In the genomic region with DNA sequence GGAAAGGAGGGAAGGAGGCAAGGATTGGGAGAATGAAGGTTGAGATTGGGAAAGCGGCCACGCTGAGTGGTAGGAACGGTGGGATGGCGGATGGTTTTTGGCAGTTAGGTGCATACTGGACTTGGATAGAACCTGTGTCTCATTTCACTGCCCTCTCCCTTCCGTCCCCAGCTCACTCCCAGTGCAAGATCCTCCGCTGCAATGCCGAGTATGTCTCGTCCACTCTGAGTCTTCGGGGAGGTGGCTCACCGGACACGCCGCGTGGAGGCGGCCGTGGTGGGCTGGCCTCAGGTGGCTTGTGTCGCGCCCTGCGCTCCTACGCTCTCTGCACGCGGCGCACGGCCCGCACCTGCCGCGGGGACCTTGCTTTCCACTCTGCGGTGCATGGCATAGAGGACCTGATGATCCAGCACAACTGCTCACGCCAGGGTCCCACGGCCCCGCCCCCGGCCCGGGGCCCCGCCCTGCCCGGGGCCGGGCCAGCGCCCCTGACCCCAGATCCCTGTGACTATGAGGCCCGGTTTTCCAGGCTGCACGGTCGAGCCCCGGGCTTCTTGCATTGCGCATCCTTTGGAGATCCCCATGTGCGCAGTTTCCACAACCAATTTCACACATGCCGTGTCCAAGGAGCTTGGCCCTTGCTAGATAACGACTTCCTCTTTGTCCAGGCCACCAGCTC, we compare ENCODE assay signal across 10 mouse cellular contexts. TPM values are rescaled to one million over a fixed set of nuclear protein-coding genes. Genes with fewer than 3 reads are reported as not detected.
DNase-seq lines count a peak whose midpoint lies in the region; ATAC-seq and TF ChIP-seq lines count a peak whose summit lies in the region.
"Had no signal": no experiment of that assay in that cellular context is flagged by ENCODE, and none has a peak within 500 bp of the region (broad histone marks: within the 10 kb centered on the region; RNA-seq: fewer than 3 reads in every experiment).

No protein-coding gene starts in this region.

- peak overlapping the region; percentile 49 for H3K9ac ChIP-seq in heart, embryonic 15.5 days
- H3K9ac ChIP-seq in intestine, embryonic 14.5 days (ENCODE audit: low read length), result peak overlapping the region; percentile 17; the same call in 1 of the 2 replicates

- no peaks in the 10 kb centered on the region for H3K79me2 ChIP-seq in myocyte (ENCODE audit: control insufficient read depth, insufficient read depth)

- peaks cover 28% of the 10 kb centered on the region for H3K4me1 ChIP-seq in heart, embryonic 15.5 days (replicated peaks)
- H3K4me1 ChIP-seq in intestine, embryonic 14.5 days (replicated peaks; ENCODE audit: control insufficient read depth, insufficient read depth, low read length), result no peaks in the 10 kb centered on the region; the same call in 1 of the 2 replicates

- no peak for DNase-seq in heart, postnatal 4 days
- DNase-seq in embryo, embryonic 11 days, result peak; percentile 68
- DNase-seq in intestine, embryonic 14.5 days (ENCODE audit: low spot score), result peak; percentile 57
- DNase-seq in frontal cortex, postnatal 36 days (ENCODE audit: low spot score in 2 of 2), result no peak
- no peak for DNase-seq in layer of hippocampus, postnatal 14 days (ENCODE audit: low spot score in 2 of 2)
- no peak for DNase-seq in thymus, postnatal 0 days (ENCODE audit: low spot score)

- 7% methylated on average over 44 of the region's 44 CpGs for WGBS in heart, embryonic 15.5 days
- 4% methylated on average over 43 of the region's 44 CpGs for WGBS in intestine, embryonic 14.5 days

- ATAC-seq in heart, embryonic 15.5 days (replicated peaks; ENCODE audit: insufficient number of reproducible peaks, insufficient read depth, low FRiP score, low read depth), result 0 out of 2 replicates have a peak, but pooled peaks have one; percentile 14
- ATAC-seq in intestine, embryonic 14.5 days (replicated peaks; ENCODE audit: low FRiP score, low TSS enrichment, low read depth), result 0 out of 2 replicates have a peak, but pooled peaks have one; percentile 23

- no peak overlapping the region for H3ac ChIP-seq in myocyte (ENCODE audit: control insufficient read depth, insufficient read length)

- H3K36me3 ChIP-seq in heart, embryonic 15.5 days, result no peaks in the 10 kb centered on the region
- H3K36me3 ChIP-seq in intestine, embryonic 14.5 days (ENCODE audit: control insufficient read depth, insufficient read depth, low read length), result no peaks in the 10 kb centered on the region
- H3K36me3 ChIP-seq in myocyte (ENCODE audit: control insufficient read depth, insufficient read depth), result no peaks in the 10 kb centered on the region
- H3K36me3 ChIP-seq: G1E had no signal

- peaks cover 26% of the 10 kb centered on the region for H3K27me3 ChIP-seq in heart, embryonic 15.5 days
- peaks cover 40% of the 10 kb centered on the region for H3K27me3 ChIP-seq in intestine, embryonic 14.5 days (replicated peaks; ENCODE audit: control insufficient read depth, insufficient read depth, low read length)
- H3K27me3 ChIP-seq in myocyte (ENCODE audit: control insufficient read depth, insufficient read depth, insufficient read length), result no peaks in the 10 kb centered on the region

- TF ChIP-seq POLR2A in myocyte (IDR thresholded peaks at IDR 0.05; ENCODE audit: insufficient read length, low read depth), result peak; percentile 33

- H3K9me3 ChIP-seq in heart, embryonic 15.5 days (replicated peaks), result no peaks in the 10 kb centered on the region
- H3K9me3 ChIP-seq in intestine, embryonic 14.5 days (ENCODE audit: control insufficient read depth, low read length), result no peaks in the 10 kb centered on the region
- H3K9me3 ChIP-seq: G1E had no signal

- peak overlapping the region; percentile 89 for H3K4me2 ChIP-seq in heart, embryonic 15.5 days
- H3K4me2 ChIP-seq in intestine, embryonic 14.5 days (ENCODE audit: low read length), result peak overlapping the region; percentile 67
- H3K4me2 ChIP-seq in myocyte (ENCODE audit: low read depth), result peak overlapping the region; percentile 79

- H3K4me3 ChIP-seq in heart, embryonic 15.5 days, result peak overlapping the region; percentile 51
- peak overlapping the region; percentile 28 for H3K4me3 ChIP-seq in intestine, embryonic 14.5 days (ENCODE audit: low read depth, low read length)
- H3K4me3 ChIP-seq in myocyte, result peak overlapping the region; percentile 35

- no peak overlapping the region for H3K27ac ChIP-seq in heart, embryonic 15.5 days
- H3K27ac ChIP-seq in intestine, embryonic 14.5 days (ENCODE audit: low read depth), result no peak overlapping the region

TF ChIP-seq in myocyte, 11 proteins besides CTCF, POLR2A, EP300 and RAD21:
- TF ChIP-seq E2F4 (IDR thresholded peaks at IDR 0.05; ENCODE audit: insufficient read depth), result no peak
- TF ChIP-seq CEBPB (IDR thresholded peaks at IDR 0.05; ENCODE audit: insufficient read depth, poor library complexity, severe bottlenecking), result no peak
- peak; percentile 26 for TF ChIP-seq POLR2AphosphoS2 (IDR thresholded peaks at IDR 0.05; ENCODE audit: insufficient read length, low read depth)
- peak in 1 of 3 experiments; percentile 52 for TF ChIP-seq MYOD1 (IDR thresholded peaks at IDR 0.05; ENCODE audit: control insufficient read depth in 1 of 3, insufficient read length in 2 of 3, low read depth in 2 of 3)
- no peak for TF ChIP-seq REST (IDR thresholded peaks at IDR 0.05; ENCODE audit: insufficient read depth, insufficient read length)
- TF ChIP-seq MAX (IDR thresholded peaks at IDR 0.05; ENCODE audit: low read depth), result no peak
- TF ChIP-seq SRF (IDR thresholded peaks at IDR 0.05; ENCODE audit: control insufficient read depth, insufficient read length, low read depth), result no peak
- TF ChIP-seq MYOG (IDR thresholded peaks at IDR 0.05; ENCODE audit: control insufficient read depth in 1 of 3, insufficient read depth in 1 of 3, insufficient read length in 2 of 3, low read depth in 2 of 3), result peak in 1 of 3 experiments; percentile 38
- TF ChIP-seq TCF3 (IDR thresholded peaks at IDR 0.05; ENCODE audit: insufficient read length, low read depth), result no peak
- TF ChIP-seq USF1 (IDR thresholded peaks at IDR 0.05; ENCODE audit: low read depth), result no peak

RNA-seq across cellular contexts. Expression of gene Hfe2, which starts 2.0 kb away (rescaled TPM):
- polyA plus RNA-seq in heart, embryonic 15.5 days (2015; fragmentation: Nextera tagmentation; extraction: Ambion mirVana), result 7.9 and 8.0 TPM in 2 replicates
- 10 to 100 TPM; 95.6 to 97.0 TPM for total RNA-seq in heart, postnatal 4 days (2021)
- polyA plus RNA-seq in intestine, embryonic 14.5 days (2014; fragmentation: Nextera tagmentation; extraction: Ambion mirVana), result 0.11 and 0.28 TPM in 2 replicates
- polyA plus RNA-seq in myocyte (2012; fragmentation: generic; extraction: Trizol), result 116 TPM
- under 1 TPM in 1 of 2 experiments, not detected in 1; 0.16 TPM for total RNA-seq in layer of hippocampus, postnatal 14 days (2021)
- polyA plus RNA-seq in thymus, postnatal 0 days (2015; fragmentation: Nextera tagmentation; extraction: Ambion mirVana), result 0.13 and 0.18 TPM in 2 replicates
- total RNA-seq: G1E; hematopoietic stem cell, adult 5-6 weeks had no signal
- polyA plus RNA-seq: G1E had no signal

RNA-seq across cellular contexts. Expression of gene Txnip, which starts 30.8 kb away (rescaled TPM):
- 206 and 208 TPM in 2 replicates for polyA plus RNA-seq in heart, embryonic 15.5 days (2015; fragmentation: Nextera tagmentation; extraction: Ambion mirVana)
- 100 to 1,000 TPM; 286 to 331 TPM for total RNA-seq in heart, postnatal 4 days (2021)
- 149 and 154 TPM in 2 replicates for polyA plus RNA-seq in intestine, embryonic 14.5 days (2014; fragmentation: Nextera tagmentation; extraction: Ambion mirVana)
- polyA plus RNA-seq in myocyte (2012; fragmentation: generic; extraction: Trizol), result 42.6 TPM
- total RNA-seq in layer of hippocampus, postnatal 14 days (2021), result 10 to 100 TPM; 48.3 to 49.8 TPM
- polyA plus RNA-seq in thymus, postnatal 0 days (2015; fragmentation: Nextera tagmentation; extraction: Ambion mirVana), result 260 TPM in 2 replicates

RNA-seq across cellular contexts. Expression of gene Gm16253, which starts 49.8 kb away (rescaled TPM):
- polyA plus RNA-seq in heart, embryonic 15.5 days (2015; fragmentation: Nextera tagmentation; extraction: Ambion mirVana), result 1.3 and 1.6 TPM in 2 replicates
- 1 to 10 TPM; 2.5 to 2.9 TPM for total RNA-seq in heart, postnatal 4 days (2021)
- polyA plus RNA-seq in intestine, embryonic 14.5 days (2014; fragmentation: Nextera tagmentation; extraction: Ambion mirVana), result 0.37 and 1.6 TPM in 2 replicates
- polyA plus RNA-seq in myocyte (2012; fragmentation: generic; extraction: Trizol), result 0.25 TPM
- not detected for total RNA-seq in layer of hippocampus, postnatal 14 days (2021)
- 0.42 and 0.46 TPM in 2 replicates for polyA plus RNA-seq in thymus, postnatal 0 days (2015; fragmentation: Nextera tagmentation; extraction: Ambion mirVana)
- total RNA-seq: G1E; hematopoietic stem cell, adult 5-6 weeks had no signal
- polyA plus RNA-seq: G1E had no signal

Comparison
In these comparisons a context has a peak if more than half of its experiments do, and no peak if none do; other contexts are left out.
1. DNase-seq: peak in embryo, embryonic 11 days (single experiment) and intestine, embryonic 14.5 days (single experiment); none in heart, postnatal 4 days (single experiment), frontal cortex, postnatal 36 days (0 of 2), layer of hippocampus, postnatal 14 days (0 of 2) and thymus, postnatal 0 days (single experiment).
2. RNA of gene Hfe2, which starts 2.0 kb away (polyA plus RNA-seq): 116 TPM in myocyte (single experiment); 7.9 to 8.0 TPM in heart, embryonic 15.5 days, 0.13 to 0.18 TPM in thymus, postnatal 0 days and 0.11 to 0.28 TPM in intestine, embryonic 14.5 days; every median in the first group is over 10 times any median in the second.
3. Peak in every context shown above with its lines, with median percentiles within 50 percentile points of each other: H3K4me2 ChIP-seq and H3K4me3 ChIP-seq.